Mouse (Mus musculus): ENCODE measurements at regions not wholly inside any gene's neighbourhood (a gene's known extent, or its start where the extent isn't known, plus 50 kb on each side); places are given as distances from the start of the nearest gene placed in this dataset.

DNA sequence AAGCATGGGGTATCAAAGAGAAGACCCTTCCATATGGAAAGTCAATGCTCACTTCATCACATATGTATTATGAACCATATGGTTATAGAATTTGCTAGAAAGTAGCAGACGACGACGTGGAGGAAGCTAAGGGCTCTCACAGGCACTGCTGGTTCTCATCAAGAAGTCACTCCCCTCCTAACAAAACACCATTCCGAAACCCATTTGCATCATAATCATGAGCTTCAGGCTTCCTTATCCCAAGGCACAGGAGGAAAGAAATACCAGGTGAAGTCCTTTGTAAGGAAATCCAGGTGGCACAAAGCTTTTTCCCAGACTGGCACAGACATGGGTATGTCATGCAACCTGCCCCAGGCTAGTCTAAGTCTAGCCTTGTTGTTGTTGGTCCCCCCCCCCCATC lies 513.1 kb downstream of the Kctd12 start:
- TF ChIP-seq POLR2A (IDR thresholded peaks at IDR 0.05; ENCODE audit: borderline replicate concordance, extremely low read depth, low read depth, low read length): no peak
- no peak for TF ChIP-seq CTCF (IDR thresholded peaks at IDR 0.05; ENCODE audit: insufficient read depth, low read length)
